Mouse (Mus musculus): Measurements from ENCODE around the gene Prss33. TPM values are rescaled to one million over a fixed set of nuclear protein-coding genes. Genes with fewer than 3 reads are reported as not detected.

The Prss33 gene
- total and polyA plus RNA-seq, 3 experiments = not detected

DNA sequence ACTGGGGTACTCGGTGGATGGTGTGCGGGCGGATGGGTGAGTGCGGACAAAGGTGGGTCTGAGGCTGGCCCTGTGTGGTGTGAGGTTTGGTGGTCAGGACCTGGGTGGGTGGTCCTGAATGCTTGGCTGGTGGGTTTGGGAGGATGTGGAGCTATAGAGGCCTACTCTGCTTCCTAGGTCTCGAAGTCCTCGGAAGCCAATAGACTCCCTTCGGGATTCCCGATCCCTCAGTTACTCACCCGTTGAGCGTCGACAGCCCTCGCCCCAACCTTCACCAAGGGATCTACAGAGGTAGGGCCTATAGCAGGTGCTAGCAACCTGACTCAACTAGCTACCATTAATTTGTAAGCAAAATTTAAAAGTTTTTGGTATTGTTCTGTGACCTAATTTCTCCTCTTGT is 12.2 kb downstream of the Prss33 start:
- Histone ChIP-seq H3K9me3 (replicated peaks; ENCODE audit: low read length) (peaks cover 3% of the 10 kb centered on the region), H3K4me1 (ENCODE audit: control insufficient read depth in 1 of 2, insufficient read depth in 2 of 2) (peaks cover 2 to 23% of the 10 kb centered on the region in 2 experiments; a peak in 3 of 4 replicates), H3K79me2 (replicated peaks; ENCODE audit: control insufficient read depth, extremely low read depth, insufficient read depth, poor library complexity, severe bottlenecking) (peaks cover 28% of the 10 kb centered on the region), H3K4me2 (ENCODE audit: insufficient read depth, low read depth, poor library complexity, severe bottlenecking) (no peak overlapping the region), H3K4me3 (replicated peaks in 1 of 3; ENCODE audit: low read depth in 2 of 3, low read length in 2 of 3, poor library complexity in 1 of 3) (no peak overlapping the region), H3K27me3 (replicated peaks) (no peaks in the 10 kb centered on the region), H3K36me3 (replicated peaks in 1 of 2; ENCODE audit: control insufficient read depth in 1 of 2, insufficient read depth in 1 of 2, low read length in 1 of 2) (peaks cover 74 to 87% of the 10 kb centered on the region in 2 experiments), H3K9ac (ENCODE audit: insufficient read depth, low read depth) (no peak overlapping the region), H3K27ac (ENCODE audit: insufficient read depth, low read depth) (no peak overlapping the region)
- TF ChIP-seq MAX (IDR thresholded peaks at IDR 0.05; ENCODE audit: low read length) (no peak), POLR2A (IDR thresholded peaks at IDR 0.05; ENCODE audit: low read depth, low read length) (no peak; the same call in 1 of the 2 replicates), POLR2AphosphoS2 (IDR thresholded peaks at IDR 0.05; ENCODE audit: low read depth, low read length) (peak; percentile 96), MYC (IDR thresholded peaks at IDR 0.05; ENCODE audit: low read depth, low read length) (no peak), RAD21 (IDR thresholded peaks at IDR 0.05; ENCODE audit: low read depth, low read length) (no peak)
- dilution Hi-C loops (cut with MboI; ENCODE audit: extremely low pct_ligation_motif_present, extremely low pct_unique_long_range_greater_than_20kb, low sequenced_read_pairs) = no loop called here
- in situ Hi-C loops (cut with MboI; ENCODE audit: low pct_ligation_motif_present, low pct_unique_long_range_greater_than_20kb, low sequenced_read_pairs) = no loop called here
- DNase-seq (ENCODE audit: extremely low read depth) = no peak

DNA sequence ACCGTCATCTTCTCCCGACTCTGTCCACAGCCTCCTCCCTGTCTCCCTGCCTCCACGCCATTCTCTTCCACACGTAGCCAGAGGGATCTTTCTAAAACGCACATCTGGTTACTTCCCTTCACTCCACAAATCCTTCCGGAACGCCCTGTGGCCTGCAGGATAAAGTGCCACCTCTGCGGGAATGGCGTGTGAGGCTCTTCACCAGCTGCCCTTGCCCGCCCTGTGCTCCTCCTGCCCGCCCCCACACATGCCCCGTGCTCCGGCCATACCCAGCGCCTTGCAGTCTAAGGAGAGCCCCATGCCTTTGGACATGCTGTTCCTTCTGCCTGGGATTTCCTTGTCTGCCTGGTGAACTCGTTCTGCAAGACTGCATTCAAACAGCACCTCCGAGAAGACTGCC is 12.8 kb downstream of the Prss33 start:
- Histone ChIP-seq H3K9me3 (replicated peaks; ENCODE audit: low read length) (peaks cover 5% of the 10 kb centered on the region), H3K4me3 (replicated peaks in 1 of 3; ENCODE audit: low read depth in 2 of 3, low read length in 2 of 3, poor library complexity in 1 of 3) (no peak overlapping the region), H3K79me2 (replicated peaks; ENCODE audit: control insufficient read depth, extremely low read depth, insufficient read depth, poor library complexity, severe bottlenecking) (peaks cover 27% of the 10 kb centered on the region), H3K4me2 (ENCODE audit: insufficient read depth, low read depth, poor library complexity, severe bottlenecking) (no peak overlapping the region), H3K4me1 (ENCODE audit: control insufficient read depth in 1 of 2, insufficient read depth in 2 of 2) (peaks cover 2 to 22% of the 10 kb centered on the region in 2 experiments; a peak in 3 of 4 replicates), H3K27me3 (replicated peaks) (no peaks in the 10 kb centered on the region), H3K9ac (ENCODE audit: insufficient read depth, low read depth) (no peak overlapping the region), H3K36me3 (replicated peaks in 1 of 2; ENCODE audit: control insufficient read depth in 1 of 2, insufficient read depth in 1 of 2, low read length in 1 of 2) (peaks cover 80 to 93% of the 10 kb centered on the region in 2 experiments), H3K27ac (ENCODE audit: insufficient read depth, low read depth) (no peak overlapping the region)
- no peak for DNase-seq (ENCODE audit: extremely low read depth)
- in situ Hi-C loops (cut with MboI; ENCODE audit: low pct_ligation_motif_present, low pct_unique_long_range_greater_than_20kb, low sequenced_read_pairs) (no loop called here), dilution Hi-C loops (cut with MboI; ENCODE audit: extremely low pct_ligation_motif_present, extremely low pct_unique_long_range_greater_than_20kb, low sequenced_read_pairs) (no loop called here)
- TF ChIP-seq KAT2A (IDR thresholded peaks at IDR 0.05; ENCODE audit: insufficient replicate concordance, low read length) = no peak
- TF ChIP-seq MAX (IDR thresholded peaks at IDR 0.05; ENCODE audit: low read length) = no peak
- no peak for TF ChIP-seq CHD2 (IDR thresholded peaks at IDR 0.05; ENCODE audit: low read length)
- TF ChIP-seq ZC3H11A (IDR thresholded peaks at IDR 0.05; ENCODE audit: low read depth, low read length) = no peak
- no peak for TF ChIP-seq UBTF (IDR thresholded peaks at IDR 0.05; ENCODE audit: low read depth, low read length)
- no peak for TF ChIP-seq ZKSCAN1 (IDR thresholded peaks at IDR 0.05; ENCODE audit: borderline replicate concordance, low read depth, low read length)
- TF ChIP-seq PAX5 (IDR thresholded peaks at IDR 0.05; ENCODE audit: low read length) = no peak
- TF ChIP-seq USF2 (conservative IDR thresholded peaks at IDR 0.05; ENCODE audit: low read depth, low read length) = no peak
- no peak for TF ChIP-seq GABPA (IDR thresholded peaks at IDR 0.05; ENCODE audit: insufficient replicate concordance, low read depth, low read length)
- TF ChIP-seq RCOR1 (conservative IDR thresholded peaks at IDR 0.05; ENCODE audit: low read depth, low read length) = no peak
- no peak for TF ChIP-seq MAZ (IDR thresholded peaks at IDR 0.05; ENCODE audit: low read depth, low read length)
- no peak for TF ChIP-seq ELF1 (IDR thresholded peaks at IDR 0.05; ENCODE audit: low read depth, low read length)
- no peak for TF ChIP-seq CHD1 (IDR thresholded peaks at IDR 0.05; ENCODE audit: low read depth, low read length)
- no peak for TF ChIP-seq CTCF (conservative IDR thresholded peaks at IDR 0.05 in 1 of 2, IDR thresholded peaks at IDR 0.05 in 1 of 2; ENCODE audit: low read depth in 2 of 2, low read length in 2 of 2)
- no peak for TF ChIP-seq RAD21 (IDR thresholded peaks at IDR 0.05; ENCODE audit: low read depth, low read length)
- TF ChIP-seq POLR2AphosphoS2 (IDR thresholded peaks at IDR 0.05; ENCODE audit: low read depth, low read length) = no peak
- no peak for TF ChIP-seq MYC (IDR thresholded peaks at IDR 0.05; ENCODE audit: low read depth, low read length)
- no peak for TF ChIP-seq POLR2A (IDR thresholded peaks at IDR 0.05; ENCODE audit: low read depth, low read length)
